Mouse (Mus musculus) small intestine, adult 2 months (tissue): ENCODE measurements around the gene Rtn2.

Experiments used
- CTCF ChIP-seq: fragments of 200-500 bp; IDR thresholded peaks from 2 replicates; pipeline ENCODE4 v1.5.1; 2012; ENCODE audit warnings: low read depth, mild to moderate bottlenecking, control low read depth, inconsistent platforms, low read length, moderate library complexity, mixed read lengths; ENCODE audit not compliant: insufficient replicate concordance, insufficient read length; ENCODE audit errors: extremely low read depth
- POLR2A ChIP-seq: fragments of 200-500 bp; IDR thresholded peaks from 2 replicates; pipeline ENCODE4 v1.6.1; 2012; ENCODE audit warnings: low read depth, mild to moderate bottlenecking, control low read depth, inconsistent platforms, low read length, moderate library complexity

GRCm38 (mm10) chr7:19338060-19338459 is 55.6 kb downstream of the Rtn2 start:
- TF ChIP-seq POLR2A (no peak), CTCF (no peak)
